Mouse (Mus musculus): ENCODE results near the gene Trmt1l.
A peak's percentile ranks its signal among the peaks of the same experiment; 100 is the strongest.
"Not testable (repeated sequence)": the region's sequence is repeated elsewhere in the genome, so short reads cannot be mapped to it uniquely, and the experiment has no call there.

The Trmt1l gene

GRCm38 (mm10) chr1:151428263-151429221, at the start of gene Trmt1l, which contains the start of gene Swt1:
Gene Trmt1l, plus strand, starts transcription at chr1:151428542.
Gene Swt1, minus strand, starts transcription at chr1:151428455.
- peak; percentile 99 for DNase-seq (ENCODE audit: low spot score)

DNA sequence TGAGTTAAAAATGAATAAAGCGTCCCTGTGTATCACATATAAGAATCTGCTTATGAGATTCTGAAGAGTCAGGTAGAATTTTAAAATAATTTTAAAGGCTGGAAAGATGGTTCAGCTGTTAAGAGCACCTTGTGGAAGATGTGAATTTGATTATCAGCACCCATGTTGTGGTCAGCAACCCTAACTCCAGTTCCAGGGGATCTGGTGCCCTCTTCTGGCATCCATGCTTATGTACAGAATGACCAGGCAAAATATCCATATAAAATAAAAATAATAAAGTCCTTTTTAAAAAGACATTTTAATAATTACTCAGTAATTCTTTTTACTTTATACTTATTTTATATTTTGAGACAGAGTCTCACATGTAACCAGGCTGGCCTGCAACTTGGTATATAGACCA, 38.3 kb upstream of the Trmt1l start:
- peak; percentile 14 for DNase-seq (ENCODE audit: low spot score)

GRCm38 (mm10) chr1:151409827-151410226, 18.5 kb upstream of the Trmt1l start:
- no peak for DNase-seq (ENCODE audit: low spot score)

DNA sequence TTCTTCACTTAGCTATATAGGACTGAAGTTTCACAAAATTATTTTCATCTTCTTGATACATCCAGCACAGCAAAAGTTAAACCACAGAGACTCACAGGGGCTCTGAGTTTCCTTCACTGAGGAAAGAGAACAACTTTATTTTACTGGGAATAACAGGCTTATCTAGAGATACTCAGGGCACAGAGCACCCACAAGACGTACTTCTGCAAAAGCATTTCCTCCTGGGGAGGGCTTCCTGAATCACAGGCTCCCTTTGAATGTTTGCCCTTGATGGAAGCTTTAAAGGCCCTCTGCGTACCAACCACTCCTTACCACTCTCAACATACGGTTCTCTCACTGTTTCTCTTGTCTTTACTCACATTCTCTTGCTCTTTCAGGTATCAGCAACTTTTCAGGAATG, 6.2 kb upstream of the Trmt1l start:
- DNase-seq (ENCODE audit: low spot score): no peak

GRCm38 (mm10) chr1:151426947-151427600, 1.3 kb upstream of the Trmt1l start:
- DNase-seq (ENCODE audit: low spot score): peak; percentile 33

GRCm38 (mm10) chr1:151427888-151428262, 467 bp upstream of the Trmt1l start:
- DNase-seq (ENCODE audit: low spot score): no peak

- DNase-seq (ENCODE audit: low spot score): no peak
Measured at GRCm38 (mm10) chr1:151429316-151429715, 974 bp downstream of the Trmt1l start.

DNA sequence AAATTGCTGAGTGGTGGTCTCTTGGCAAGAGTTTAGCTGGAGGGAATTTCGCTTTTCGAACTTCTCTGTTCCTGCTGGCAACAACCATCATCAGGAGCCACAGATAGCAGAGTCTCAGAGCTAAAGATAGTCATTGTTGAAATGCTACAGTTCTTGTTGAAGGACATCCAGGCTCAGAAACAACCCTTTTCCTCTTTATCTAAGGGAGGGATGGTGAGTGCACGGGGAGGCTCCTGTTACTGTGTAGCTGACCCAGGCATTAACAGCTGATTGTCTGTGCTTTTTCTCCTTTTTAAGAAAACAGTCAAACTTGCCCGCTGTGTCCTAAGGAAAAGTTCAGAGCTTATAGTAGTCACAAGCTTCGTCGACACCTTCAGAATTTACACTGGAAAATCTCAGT, 7.1 kb downstream of the Trmt1l start:
- no peak for DNase-seq (ENCODE audit: low spot score)

GRCm38 (mm10) chr1:151449866-151450265, 21.5 kb downstream of the Trmt1l start:
- no peak for DNase-seq (ENCODE audit: low spot score)

DNA sequence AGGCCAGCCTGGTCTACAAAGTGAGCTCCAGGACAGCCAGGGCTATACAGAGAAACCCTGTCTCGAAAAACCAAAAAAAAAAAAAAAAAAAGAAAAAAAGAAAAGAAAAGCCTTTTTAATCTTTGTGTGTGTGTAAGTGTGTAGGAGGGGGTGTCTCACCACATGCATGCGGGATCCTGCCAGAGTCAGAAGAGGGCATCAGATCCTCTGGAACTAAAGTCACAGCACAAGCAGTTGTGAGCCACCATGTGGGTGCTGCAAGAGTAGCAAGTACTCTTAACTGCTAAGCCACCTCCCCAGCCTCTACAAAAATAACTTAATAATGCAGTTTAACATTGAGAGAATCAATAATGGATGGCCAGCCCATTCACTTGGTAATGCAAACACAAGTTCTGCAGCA, 22.5 kb downstream of the Trmt1l start:
- DNase-seq (ENCODE audit: low spot score): no peak

DNA sequence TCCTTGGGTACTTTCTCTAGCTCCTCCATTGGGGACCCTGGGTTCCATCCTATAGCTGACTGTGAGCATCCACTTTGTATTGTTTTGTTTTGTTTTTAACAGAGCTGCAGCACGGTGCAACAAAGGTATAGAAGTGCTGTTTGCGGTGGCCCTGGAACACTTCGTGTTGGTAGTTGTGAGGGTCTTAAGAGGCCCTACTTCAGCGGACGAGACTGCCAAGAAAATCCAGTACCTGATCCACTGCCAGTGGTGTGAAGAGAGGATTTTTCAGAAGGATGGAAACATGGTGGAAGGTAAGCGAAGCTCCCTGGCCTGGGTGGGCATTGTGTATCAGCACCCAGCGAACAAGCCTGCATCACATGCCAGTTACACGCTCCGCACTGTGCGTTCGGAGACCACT, 23.6 kb downstream of the Trmt1l start:
- DNase-seq (ENCODE audit: low spot score): no peak

GRCm38 (mm10) chr1:151457087-151457486, 28.7 kb downstream of the Trmt1l start:
- no peak for DNase-seq (ENCODE audit: low spot score)

DNA sequence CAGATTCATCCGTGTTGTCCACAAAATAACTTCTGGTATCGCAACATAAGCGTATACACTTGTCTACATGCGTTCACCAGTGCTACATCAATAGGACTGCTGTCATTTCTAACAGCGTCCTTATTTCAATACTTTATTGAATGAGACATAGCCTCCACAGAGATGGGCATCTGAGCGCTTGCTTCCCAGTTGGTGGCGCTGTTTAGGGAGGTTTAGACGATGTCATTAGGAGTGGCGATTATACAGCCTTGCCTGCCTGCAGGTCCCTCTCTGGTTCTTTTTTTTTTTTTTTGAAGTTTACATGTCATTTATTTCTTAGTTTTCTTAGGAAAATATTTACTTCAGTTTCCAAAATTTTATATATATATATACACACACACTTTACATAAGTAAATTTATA, 32.9 kb downstream of the Trmt1l start:
- DNase-seq (ENCODE audit: low spot score): no peak

DNA sequence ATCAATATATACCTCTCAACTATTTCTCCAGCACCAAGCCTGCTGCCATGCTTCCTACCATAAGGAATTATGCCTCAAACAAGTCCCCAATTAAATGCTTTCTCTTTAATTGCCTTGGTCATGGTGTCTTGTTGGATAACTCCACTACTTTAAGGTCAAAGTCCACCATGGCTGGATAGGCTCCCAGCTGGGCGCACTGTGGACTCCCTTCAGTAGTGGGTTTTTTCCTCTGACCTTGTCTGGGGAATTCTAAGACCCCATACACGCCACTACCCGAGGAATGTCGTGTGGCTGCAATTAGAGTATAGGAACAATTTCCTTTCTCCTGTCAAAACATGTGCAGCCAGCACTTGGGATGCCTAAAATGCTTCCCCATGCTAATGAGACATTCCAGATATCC, 36.6 kb downstream of the Trmt1l start:
- no peak for DNase-seq (ENCODE audit: low spot score)

- no peak for DNase-seq (ENCODE audit: low spot score)
Measured at GRCm38 (mm10) chr1:151466571-151466970, 38.2 kb downstream of the Trmt1l start.

DNA sequence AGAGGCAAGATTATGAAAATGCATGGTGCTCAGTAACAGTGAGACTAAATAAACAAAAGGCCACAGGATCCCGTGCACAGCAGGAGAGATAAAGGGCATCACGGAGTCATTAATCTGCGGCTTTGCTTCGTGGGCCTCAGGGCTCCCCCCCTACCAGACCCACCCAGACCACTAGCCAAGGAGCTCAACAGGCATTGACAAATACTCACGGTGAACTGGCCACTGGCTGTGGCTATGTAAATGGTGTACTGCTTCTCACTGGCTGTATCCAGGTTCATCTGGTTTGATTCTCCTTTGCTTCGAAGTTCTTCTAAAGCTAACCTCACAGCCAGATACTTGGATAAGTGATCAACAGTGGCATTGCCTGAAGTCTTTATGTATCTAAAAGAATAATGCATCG, 43.1 kb downstream of the Trmt1l start:
- DNase-seq (ENCODE audit: low spot score): no peak

DNA sequence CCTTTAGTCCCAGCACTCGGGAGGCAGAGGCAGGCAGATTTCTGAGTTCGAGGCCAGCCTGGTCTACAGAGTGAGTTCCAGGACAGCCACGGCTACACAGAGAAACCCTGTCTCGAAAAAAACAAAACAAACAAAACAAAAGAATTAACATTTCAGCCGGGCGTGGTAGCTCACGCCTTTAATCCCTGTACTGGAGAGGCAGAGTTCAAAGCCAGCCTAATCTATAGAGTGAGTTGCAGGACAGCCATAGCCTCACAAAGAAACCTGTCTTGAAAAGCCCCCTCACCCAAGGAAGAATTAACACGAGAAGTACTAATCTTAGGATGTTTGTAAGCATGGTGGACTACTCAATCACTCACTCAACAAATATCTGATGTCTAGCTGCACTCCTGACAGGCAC, 44.0 kb downstream of the Trmt1l start:
- DNase-seq (ENCODE audit: low spot score): not testable (repeated sequence)

DNA sequence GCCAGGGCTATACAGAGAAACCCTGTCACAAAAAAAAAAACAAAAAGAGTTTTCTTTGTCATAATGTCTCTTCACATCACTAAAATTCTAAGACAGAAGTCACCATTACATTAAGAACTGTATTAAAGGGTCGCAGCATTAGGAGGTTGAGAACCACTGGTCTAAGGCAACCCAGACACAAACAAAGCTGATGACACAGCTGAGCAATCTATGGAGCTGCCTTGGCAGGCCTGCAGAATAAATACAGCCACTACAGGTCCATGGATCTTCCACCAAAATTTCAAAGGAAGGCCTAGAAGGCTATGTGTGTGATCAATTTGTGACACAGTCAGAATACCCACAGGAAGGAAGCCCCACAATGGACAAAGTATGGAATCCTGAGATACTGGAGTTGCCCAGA, 54.2 kb downstream of the Trmt1l start:
- no peak for DNase-seq (ENCODE audit: low spot score)

DNA sequence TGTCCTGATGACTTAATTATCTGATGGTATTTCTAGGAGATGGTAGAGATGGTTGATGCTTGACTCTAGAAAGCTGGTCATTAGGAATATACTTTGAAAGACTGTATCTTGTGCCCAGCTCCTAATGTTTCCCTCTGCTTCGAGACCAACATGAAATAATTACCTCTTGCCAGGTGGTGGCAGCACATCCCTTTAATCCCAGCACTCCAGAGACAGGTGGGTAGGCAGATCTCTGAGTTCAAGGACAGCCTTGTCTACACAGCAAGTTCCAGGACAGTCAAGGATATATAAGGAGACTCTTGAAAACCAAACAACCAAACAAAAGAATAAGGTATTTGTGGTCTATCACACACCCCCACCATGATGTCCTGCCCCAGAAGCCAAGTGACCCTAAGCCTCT, 55.2 kb downstream of the Trmt1l start:
- no peak for DNase-seq (ENCODE audit: low spot score)

- DNase-seq (ENCODE audit: low spot score): no peak
Measured at GRCm38 (mm10) chr1:151484754-151485153, 56.4 kb downstream of the Trmt1l start.

DNA sequence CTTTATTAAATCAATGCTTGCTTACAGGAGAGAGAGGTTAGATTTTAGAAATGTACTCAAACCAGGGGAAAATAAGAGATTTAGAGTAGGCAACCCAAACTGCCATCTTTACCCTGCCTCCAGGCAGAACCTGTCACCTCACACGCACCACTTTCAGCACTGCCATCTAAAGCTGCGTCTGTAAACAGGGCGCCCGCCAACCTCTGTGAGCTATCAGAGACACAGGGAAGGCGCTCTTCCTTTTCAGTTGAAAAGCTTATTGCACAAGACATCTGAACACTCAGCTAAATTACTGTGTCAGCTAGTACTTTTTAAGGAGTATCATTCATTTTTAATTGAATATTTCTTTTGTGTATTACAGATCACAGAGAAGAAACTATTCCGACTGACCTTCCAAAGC, 61.5 kb downstream of the Trmt1l start:
- no peak for DNase-seq (ENCODE audit: low spot score)

DNA sequence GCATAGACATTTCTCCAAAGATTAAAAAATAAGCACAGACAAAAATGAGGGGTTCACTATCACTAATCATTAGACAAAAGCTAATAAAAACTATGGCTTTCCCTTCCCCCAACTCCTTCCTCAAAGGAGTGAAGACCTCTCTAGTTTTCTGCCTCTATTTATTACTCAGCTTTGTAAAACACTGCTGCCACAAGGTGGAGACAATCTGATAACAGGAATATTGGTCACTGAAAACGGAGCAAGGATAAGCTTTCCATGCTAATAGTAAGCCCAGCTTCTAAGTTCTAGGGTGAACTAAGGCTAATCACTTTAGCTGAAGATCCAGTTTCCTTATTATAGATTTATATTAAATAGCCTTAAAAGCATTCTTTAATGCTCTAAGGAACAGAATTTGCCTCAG, 64.1 kb downstream of the Trmt1l start:
- DNase-seq (ENCODE audit: low spot score): no peak

DNA sequence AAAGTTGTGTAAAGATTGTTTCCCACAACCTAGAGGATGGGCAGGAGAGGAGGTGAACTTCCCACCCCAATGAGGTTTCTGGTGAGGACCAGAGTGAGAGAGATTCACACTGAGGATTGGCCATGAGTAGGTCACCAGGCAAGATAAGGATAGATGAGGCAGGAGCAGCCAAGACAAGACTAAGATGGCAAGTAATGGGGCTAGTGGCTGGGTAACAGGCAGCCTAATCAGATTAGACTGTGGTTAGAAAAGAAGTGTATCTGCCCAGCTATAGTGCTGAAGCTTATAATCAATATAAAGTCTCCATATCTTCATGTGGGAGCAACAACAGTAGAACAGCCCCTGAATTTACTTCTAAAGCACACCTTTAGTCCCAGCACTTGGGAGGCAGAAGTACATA, 65.5 kb downstream of the Trmt1l start:
- DNase-seq (ENCODE audit: low spot score): no peak
